Mouse (Mus musculus): ENCODE measurements around the gene Car6. TPM values are rescaled to one million over a fixed set of nuclear protein-coding genes. Genes with fewer than 3 reads are reported as not detected.

Gene Car6
- total and polyA plus RNA-seq, 3 experiments: not detected

DNA sequence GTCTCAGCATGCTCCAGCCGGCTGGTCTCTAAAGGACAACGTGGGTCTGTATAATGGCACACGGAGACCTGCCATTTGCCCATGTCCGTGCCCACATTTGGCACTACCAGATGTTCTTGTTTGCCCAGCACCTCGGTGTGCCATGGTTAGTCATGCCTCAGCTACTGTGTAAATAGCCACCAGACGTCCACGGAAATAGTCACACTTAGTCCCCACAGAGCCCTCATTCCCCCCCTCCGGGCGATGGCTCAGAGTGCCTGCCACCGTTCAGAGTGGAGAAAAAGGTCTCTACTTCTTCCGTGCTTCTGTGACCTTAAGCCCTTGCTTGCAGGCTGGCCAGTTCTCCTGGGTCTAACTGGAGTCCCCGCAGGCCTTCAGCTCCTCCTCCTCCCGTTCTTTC is 62.0 kb downstream of the Car6 start:
- dilution Hi-C loops (cut with MboI; ENCODE audit: extremely low pct_ligation_motif_present, extremely low pct_unique_long_range_greater_than_20kb, low sequenced_read_pairs) (no loop called here), in situ Hi-C loops (cut with MboI; ENCODE audit: low pct_ligation_motif_present, low pct_unique_long_range_greater_than_20kb, low sequenced_read_pairs) (loop anchor here (5.0 kb wide), 1 partner anchor 78 kb away; no protein-coding TSS in a partner anchor)
- H3K36me3 ChIP-seq (replicated peaks in 1 of 2; ENCODE audit: control insufficient read depth in 1 of 2, insufficient read depth in 1 of 2, low read length in 1 of 2): peaks cover 0 to 2% of the 10 kb centered on the region in 2 experiments
- H3K4me3 ChIP-seq (replicated peaks in 1 of 3; ENCODE audit: low read depth in 2 of 3, low read length in 2 of 3, poor library complexity in 1 of 3): no peak overlapping the region
- TF ChIP-seq UBTF (IDR thresholded peaks at IDR 0.05; ENCODE audit: low read depth, low read length) (no peak), GABPA (IDR thresholded peaks at IDR 0.05; ENCODE audit: insufficient replicate concordance, low read depth, low read length) (no peak), ETS1 (conservative IDR thresholded peaks at IDR 0.05; ENCODE audit: low read depth, low read length) (no peak), CHD2 (IDR thresholded peaks at IDR 0.05; ENCODE audit: low read length) (no peak), SMC3 (IDR thresholded peaks at IDR 0.05; ENCODE audit: low read depth, low read length) (no peak)
- no peak for DNase-seq (ENCODE audit: extremely low read depth)
- H3K4me1 ChIP-seq (ENCODE audit: control insufficient read depth in 1 of 2, insufficient read depth in 2 of 2): peaks cover 21 to 47% of the 10 kb centered on the region in 2 experiments
- H3K27ac ChIP-seq (ENCODE audit: insufficient read depth, low read depth): no peak overlapping the region
- no peaks in the 10 kb centered on the region for H3K27me3 ChIP-seq (replicated peaks)
- H3K9ac ChIP-seq (ENCODE audit: insufficient read depth, low read depth): no peak overlapping the region
- peaks cover under 1% of the 10 kb centered on the region for H3K9me3 ChIP-seq (replicated peaks; ENCODE audit: low read length)
- no peak overlapping the region for H3K4me2 ChIP-seq (ENCODE audit: insufficient read depth, low read depth, poor library complexity, severe bottlenecking)
- H3K79me2 ChIP-seq (replicated peaks; ENCODE audit: control insufficient read depth, extremely low read depth, insufficient read depth, poor library complexity, severe bottlenecking): no peaks in the 10 kb centered on the region

- Histone ChIP-seq H3K9ac (ENCODE audit: insufficient read depth, low read depth) (peak overlapping the region; percentile 7; the same call in 1 of the 2 replicates), H3K4me2 (ENCODE audit: insufficient read depth, low read depth, poor library complexity, severe bottlenecking) (peak overlapping the region; percentile 79), H3K36me3 (replicated peaks in 1 of 2; ENCODE audit: control insufficient read depth in 1 of 2, insufficient read depth in 1 of 2, low read length in 1 of 2) (peaks cover 0 to 1% of the 10 kb centered on the region in 2 experiments), H3K79me2 (replicated peaks; ENCODE audit: control insufficient read depth, extremely low read depth, insufficient read depth, poor library complexity, severe bottlenecking) (no peaks in the 10 kb centered on the region), H3K27me3 (replicated peaks) (no peaks in the 10 kb centered on the region), H3K9me3 (replicated peaks; ENCODE audit: low read length) (no peaks in the 10 kb centered on the region), H3K4me1 (ENCODE audit: control insufficient read depth in 1 of 2, insufficient read depth in 2 of 2) (peaks cover 21 to 47% of the 10 kb centered on the region in 2 experiments), H3K27ac (ENCODE audit: insufficient read depth, low read depth) (peak overlapping the region; percentile 87), H3K4me3 (replicated peaks in 1 of 3; ENCODE audit: low read depth in 2 of 3, low read length in 2 of 3, poor library complexity in 1 of 3) (peak overlapping the region in 1 of 3 experiments; percentile 35)
- DNase-seq (ENCODE audit: extremely low read depth): peak; percentile 100
- dilution Hi-C loops (cut with MboI; ENCODE audit: extremely low pct_ligation_motif_present, extremely low pct_unique_long_range_greater_than_20kb, low sequenced_read_pairs) (no loop called here), in situ Hi-C loops (cut with MboI; ENCODE audit: low pct_ligation_motif_present, low pct_unique_long_range_greater_than_20kb, low sequenced_read_pairs) (loop anchor here (5.0 kb wide), 1 partner anchor 79 kb away; no protein-coding TSS in a partner anchor)
- no peak for TF ChIP-seq CHD1 (IDR thresholded peaks at IDR 0.05; ENCODE audit: low read depth, low read length)
- TF ChIP-seq UBTF (IDR thresholded peaks at IDR 0.05; ENCODE audit: low read depth, low read length): no peak
- no peak for TF ChIP-seq PAX5 (IDR thresholded peaks at IDR 0.05; ENCODE audit: low read length)
- peak; percentile 63 for TF ChIP-seq JUN (IDR thresholded peaks at IDR 0.05; ENCODE audit: insufficient read depth, low read depth, low read length)
- TF ChIP-seq NRF1 (IDR thresholded peaks at IDR 0.05; ENCODE audit: low read depth, low read length): 0 out of 2 replicates have a peak, but pooled peaks have one; percentile 18
- TF ChIP-seq CHD2 (IDR thresholded peaks at IDR 0.05; ENCODE audit: low read length): 0 out of 2 replicates have a peak, but pooled peaks have one; percentile 50
- no peak for TF ChIP-seq CTCF (conservative IDR thresholded peaks at IDR 0.05 in 1 of 2, IDR thresholded peaks at IDR 0.05 in 1 of 2; ENCODE audit: low read depth in 2 of 2, low read length in 2 of 2)
- peak; percentile 80 for TF ChIP-seq IRF4 (IDR thresholded peaks at IDR 0.05; ENCODE audit: low read depth, low read length)
- TF ChIP-seq ETS1 (conservative IDR thresholded peaks at IDR 0.05; ENCODE audit: low read depth, low read length): peak; percentile 88
- TF ChIP-seq JUND (conservative IDR thresholded peaks at IDR 0.05; ENCODE audit: low read depth, low read length): peak; percentile 80
- TF ChIP-seq SIN3A (IDR thresholded peaks at IDR 0.05; ENCODE audit: low read length): peak; percentile 88
- TF ChIP-seq ZC3H11A (IDR thresholded peaks at IDR 0.05; ENCODE audit: low read depth, low read length): no peak
- TF ChIP-seq BHLHE40 (IDR thresholded peaks at IDR 0.05; ENCODE audit: low read depth, low read length): peak; percentile 86
- TF ChIP-seq ZMIZ1 (IDR thresholded peaks at IDR 0.05; ENCODE audit: low read depth, low read length): no peak; the same call in 1 of the 2 replicates
- peak; percentile 98 for TF ChIP-seq MYC (IDR thresholded peaks at IDR 0.05; ENCODE audit: low read depth, low read length)
- TF ChIP-seq NELFE (IDR thresholded peaks at IDR 0.05; ENCODE audit: low read depth, low read length): peak; percentile 44
- TF ChIP-seq USF2 (conservative IDR thresholded peaks at IDR 0.05; ENCODE audit: low read depth, low read length): peak; percentile 34; the same call in 1 of the 2 replicates
- TF ChIP-seq ELF1 (IDR thresholded peaks at IDR 0.05; ENCODE audit: low read depth, low read length): peak; percentile 85
- TF ChIP-seq MAZ (IDR thresholded peaks at IDR 0.05; ENCODE audit: low read depth, low read length): peak; percentile 87; the same call in 1 of the 2 replicates
- no peak for TF ChIP-seq RAD21 (IDR thresholded peaks at IDR 0.05; ENCODE audit: low read depth, low read length)
- TF ChIP-seq ZKSCAN1 (IDR thresholded peaks at IDR 0.05; ENCODE audit: borderline replicate concordance, low read depth, low read length): no peak
- TF ChIP-seq KAT2A (IDR thresholded peaks at IDR 0.05; ENCODE audit: insufficient replicate concordance, low read length): 0 out of 2 replicates have a peak, but pooled peaks have one; percentile 14
- TF ChIP-seq POLR2AphosphoS2 (IDR thresholded peaks at IDR 0.05; ENCODE audit: low read depth, low read length): peak; percentile 77; the same call in 1 of the 2 replicates
- TF ChIP-seq MAFK (IDR thresholded peaks at IDR 0.05; ENCODE audit: insufficient replicate concordance, low read length): peak; percentile 52; the same call in 1 of the 2 replicates
- no peak for TF ChIP-seq RCOR1 (conservative IDR thresholded peaks at IDR 0.05; ENCODE audit: low read depth, low read length)
- peak; percentile 88 for TF ChIP-seq TBP (conservative IDR thresholded peaks at IDR 0.05; ENCODE audit: low read depth, low read length)
- TF ChIP-seq E2F4 (IDR thresholded peaks at IDR 0.05; ENCODE audit: insufficient replicate concordance, low read depth, low read length): no peak
- TF ChIP-seq HCFC1 (IDR thresholded peaks at IDR 0.05; ENCODE audit: low read depth, low read length): no peak
- peak; percentile 89 for TF ChIP-seq ZNF384 (IDR thresholded peaks at IDR 0.05; ENCODE audit: low read depth, low read length)
- TF ChIP-seq GABPA (IDR thresholded peaks at IDR 0.05; ENCODE audit: insufficient replicate concordance, low read depth, low read length): no peak
Measured at GRCm38 (mm10) chr4:150138084-150138543, 63.0 kb downstream of the Car6 start.
